Mouse (Mus musculus): ENCODE results near the gene Vamp5.

Vamp5 gene

GRCm38 (mm10) chr6:72380131-72380770 lies at the start of gene Vamp5:
Gene Vamp5, minus strand, starts transcription at chr6:72380468.
- DNase-seq (ENCODE audit: low spot score), result no peak

- no peak for DNase-seq (ENCODE audit: low spot score)
Measured at GRCm38 (mm10) chr6:72429061-72429842, 49.0 kb upstream of the Vamp5 start.

- DNase-seq (ENCODE audit: low spot score), result peak; percentile 59
Measured at GRCm38 (mm10) chr6:72428036-72428435, 47.8 kb upstream of the Vamp5 start.

- DNase-seq (ENCODE audit: low spot score), result no peak
Measured at GRCm38 (mm10) chr6:72425646-72426045, 45.4 kb upstream of the Vamp5 start.

- no peak for DNase-seq (ENCODE audit: low spot score)
Measured at GRCm38 (mm10) chr6:72420901-72421300, 40.6 kb upstream of the Vamp5 start.

GRCm38 (mm10) chr6:72419806-72420205 lies 39.5 kb upstream of the Vamp5 start:
- no peak for DNase-seq (ENCODE audit: low spot score)

- no peak for DNase-seq (ENCODE audit: low spot score)
Measured at GRCm38 (mm10) chr6:72418279-72418678, 38.0 kb upstream of the Vamp5 start.

GRCm38 (mm10) chr6:72415964-72416772 lies 35.9 kb upstream of the Vamp5 start:
- no peak for DNase-seq (ENCODE audit: low spot score)

GRCm38 (mm10) chr6:72415181-72415580 lies 34.9 kb upstream of the Vamp5 start:
- DNase-seq (ENCODE audit: low spot score), result no peak

- DNase-seq (ENCODE audit: low spot score), result peak; percentile 74
Measured at GRCm38 (mm10) chr6:72414076-72414756, 33.9 kb upstream of the Vamp5 start, which contains the start of gene Ggcx. Gene Ggcx, plus strand, starts transcription at chr6:72414308.

GRCm38 (mm10) chr6:72410518-72410917 lies 30.2 kb upstream of the Vamp5 start:
- no peak for DNase-seq (ENCODE audit: low spot score)

- DNase-seq (ENCODE audit: low spot score), result no peak
Measured at GRCm38 (mm10) chr6:72410003-72410402, 29.7 kb upstream of the Vamp5 start.

- peak; percentile 46 for DNase-seq (ENCODE audit: low spot score)
Measured at GRCm38 (mm10) chr6:72409567-72409966, 29.3 kb upstream of the Vamp5 start.

GRCm38 (mm10) chr6:72407119-72407518 lies 26.9 kb upstream of the Vamp5 start:
- DNase-seq (ENCODE audit: low spot score), result peak; percentile 88

GRCm38 (mm10) chr6:72405356-72405755 lies 25.1 kb upstream of the Vamp5 start:
- no peak for DNase-seq (ENCODE audit: low spot score)

- DNase-seq (ENCODE audit: low spot score), result peak; percentile 68
Measured at GRCm38 (mm10) chr6:72401875-72402274, 21.6 kb upstream of the Vamp5 start.

GRCm38 (mm10) chr6:72399967-72400366 lies 19.7 kb upstream of the Vamp5 start:
- no peak for DNase-seq (ENCODE audit: low spot score)

- DNase-seq (ENCODE audit: low spot score), result no peak
Measured at GRCm38 (mm10) chr6:72396837-72397251, 16.6 kb upstream of the Vamp5 start.

- DNase-seq (ENCODE audit: low spot score), result no peak
Measured at GRCm38 (mm10) chr6:72392341-72392740, 12.1 kb upstream of the Vamp5 start.

- no peak for DNase-seq (ENCODE audit: low spot score)
Measured at GRCm38 (mm10) chr6:72390795-72391521, 10.7 kb upstream of the Vamp5 start.
